Mouse (Mus musculus) embryonic facial prominence, embryonic 13.5 days (tissue): ENCODE measurements around the gene Dsp. TPM values are rescaled to one million over a fixed set of nuclear protein-coding genes. Genes with fewer than 3 reads are reported as not detected.
A peak's percentile ranks its signal among the peaks of the same experiment; 100 is the strongest.

Experiments used
- ATAC-seq: fragments of 200-750 bp; cut with Nextera tagmentation; 2 replicates; pipeline ENCODE4 v1.8.0; 2017; ENCODE audit warnings: low read depth; ENCODE audit not compliant: insufficient number of reproducible peaks, insufficient read depth, low FRiP score, low TSS enrichment
- H3K27ac ChIP-seq: fragments of 300-500 bp; sonication (generic); 2 replicates; pipeline ENCODE4 v1.5.1; 2015; ENCODE audit warnings: moderate library complexity, mild to moderate bottlenecking, inconsistent platforms
- H3K27me3 ChIP-seq: fragments of 300-500 bp; sonication (generic); 2 replicates; pipeline ENCODE4 v1.6.1; 2015; ENCODE audit warnings: mild to moderate bottlenecking, inconsistent platforms
- H3K36me3 ChIP-seq: fragments of 300-500 bp; sonication (generic); 2 replicates; pipeline ENCODE4 v1.6.1; 2015; ENCODE audit warnings: mild to moderate bottlenecking, inconsistent platforms
- H3K4me1 ChIP-seq: fragments of 300-500 bp; sonication (generic); 2 replicates; pipeline ENCODE4 v1.6.1; 2015; ENCODE audit warnings: inconsistent platforms
- H3K4me2 ChIP-seq: fragments of 300-500 bp; sonication (generic); 2 replicates; pipeline ENCODE4 v1.6.1; 2015; ENCODE audit warnings: moderate library complexity, mild to moderate bottlenecking, inconsistent platforms
- H3K4me3 ChIP-seq: fragments of 300-500 bp; sonication (generic); 2 replicates; pipeline ENCODE4 v1.5.1; 2015; ENCODE audit warnings: mild to moderate bottlenecking, inconsistent platforms
- H3K9ac ChIP-seq: fragments of 300-500 bp; sonication (generic); 2 replicates; pipeline ENCODE4 v1.6.1; 2015; ENCODE audit warnings: mild to moderate bottlenecking, inconsistent platforms
- H3K9me3 ChIP-seq: fragments of 300-500 bp; sonication (generic); 2 replicates; pipeline ENCODE4 v1.6.1; 2016; ENCODE audit warnings: inconsistent platforms
- WGBS: fragments of 180-500 bp; shearing (Covaris S2); methylation state at CpG from one replicate; pipeline ENCODE4 v1.1.7; 2015; ENCODE audit warnings: mixed read lengths; 5-methylcytosine and 5-hydroxymethylcytosine counted together
- polyA plus RNA-seq: library from polyadenylated mRNA; unstranded; fragments of >200 nt; fragmentation: Nextera tagmentation; extraction: Ambion mirVana; gene quantifications from 2 replicates; pipeline ENCODE4 v1.2.1, GENCODE M21; 2015

The Dsp gene
- polyA plus RNA-seq = 20.1 and 21.5 TPM in 2 replicates

- H3K27ac ChIP-seq = peak within 1 kb of the TSS; percentile 35; the same call in 1 of the 2 replicates
- peaks cover 20% of the 10 kb centered on the region for H3K4me1 ChIP-seq
- WGBS = under 1% methylated on average over 52 of the region's 58 CpGs
- peak; percentile 50; the same call in 1 of the 2 replicates for ATAC-seq
- H3K4me3 ChIP-seq = peak within 1 kb of the TSS; percentile 52
- H3K4me2 ChIP-seq = peak within 1 kb of the TSS; percentile 85
- H3K9me3 ChIP-seq = no peaks in the 10 kb centered on the region
- peaks cover 66% of the 10 kb centered on the region for H3K27me3 ChIP-seq
- peak within 1 kb of the TSS; percentile 72 for H3K9ac ChIP-seq
- H3K36me3 ChIP-seq = no peaks in the 10 kb centered on the region
Measured at GRCm38 (mm10) chr13:38151069-38151588, at the start of gene Dsp. TSS of gene Dsp (plus strand) at chr13:38151294.

DNA sequence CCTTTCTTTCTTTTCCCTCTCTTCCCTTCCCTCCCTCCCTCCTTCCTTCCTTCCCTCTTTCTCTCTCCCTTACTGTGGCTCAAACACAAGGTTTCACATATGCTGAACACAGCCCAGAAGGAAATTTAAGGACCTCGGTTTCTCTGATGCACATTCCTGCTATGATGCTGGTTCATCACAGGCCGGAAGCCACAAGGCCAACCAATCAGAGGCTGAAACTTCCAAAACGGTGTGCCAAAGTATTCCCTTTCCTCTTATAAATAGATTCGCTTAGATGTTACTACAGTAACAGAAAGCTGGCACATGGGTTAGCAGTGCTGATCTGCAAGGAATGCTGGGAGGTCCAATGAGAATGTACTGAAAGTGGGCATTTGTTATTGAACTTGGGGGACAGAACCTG is 47.7 kb upstream of the Dsp start:
- no peak overlapping the region for H3K4me3 ChIP-seq
- no peak overlapping the region for H3K9ac ChIP-seq
- H3K4me1 ChIP-seq = peaks cover 10% of the 10 kb centered on the region; the same call in 1 of the 2 replicates
- no peak overlapping the region for H3K27ac ChIP-seq
- H3K4me2 ChIP-seq = no peak overlapping the region
- 61% methylated on average over 4 of the region's 4 CpGs for WGBS
- no peaks in the 10 kb centered on the region for H3K27me3 ChIP-seq
- H3K36me3 ChIP-seq = no peaks in the 10 kb centered on the region
- H3K9me3 ChIP-seq = no peaks in the 10 kb centered on the region
- ATAC-seq = no peak

DNA sequence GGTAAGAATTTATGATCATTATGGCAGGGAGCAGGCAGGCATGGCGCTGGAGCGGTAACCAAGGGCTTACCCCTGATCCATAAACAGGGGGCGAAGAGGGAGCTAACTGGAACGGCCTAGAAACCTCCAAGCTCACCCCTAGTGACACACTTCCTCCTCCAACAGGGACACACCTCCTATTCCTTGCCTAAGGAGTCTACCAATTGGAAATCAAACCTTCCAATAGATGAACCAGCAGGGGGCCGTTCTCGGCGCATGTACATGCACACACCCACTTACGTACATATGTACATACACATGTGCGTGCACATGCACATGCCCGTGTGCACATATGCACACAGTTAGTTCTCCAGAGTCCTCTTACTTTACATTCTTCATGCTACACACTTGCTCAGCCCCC is 46.6 kb upstream of the Dsp start:
- no peak for ATAC-seq
- no peak overlapping the region for H3K9ac ChIP-seq
- H3K4me2 ChIP-seq = no peak overlapping the region
- peaks cover 10% of the 10 kb centered on the region; the same call in 1 of the 2 replicates for H3K4me1 ChIP-seq
- H3K36me3 ChIP-seq = no peaks in the 10 kb centered on the region
- 93% methylated on average over 10 of the region's 10 CpGs for WGBS
- H3K27ac ChIP-seq = no peak overlapping the region
- no peaks in the 10 kb centered on the region for H3K27me3 ChIP-seq
- no peaks in the 10 kb centered on the region for H3K9me3 ChIP-seq
- H3K4me3 ChIP-seq = no peak overlapping the region

DNA sequence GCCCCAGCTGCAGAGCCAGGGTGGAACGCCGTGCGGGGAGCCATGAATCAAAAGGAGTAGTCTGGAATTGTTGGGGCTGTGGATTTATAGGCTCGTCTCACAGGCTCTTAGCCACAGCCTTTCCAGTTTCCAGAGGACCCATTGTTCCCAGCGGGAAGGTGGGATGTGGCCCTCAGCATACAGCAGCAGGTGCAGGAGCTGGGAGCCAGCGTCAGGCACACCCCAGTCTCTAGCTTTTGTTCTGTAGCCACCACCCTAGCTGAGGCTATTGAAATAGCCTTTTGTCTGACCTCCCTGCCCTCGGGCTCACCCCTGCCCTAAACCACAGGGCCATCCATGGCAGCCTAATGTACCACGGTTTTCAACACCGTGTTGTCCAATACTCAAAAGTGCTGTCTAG is 42.0 kb upstream of the Dsp start:
- H3K4me2 ChIP-seq = no peak overlapping the region
- WGBS = 87% methylated on average over 9 of the region's 9 CpGs
- ATAC-seq = no peak
- H3K27ac ChIP-seq = no peak overlapping the region
- no peaks in the 10 kb centered on the region for H3K27me3 ChIP-seq
- no peaks in the 10 kb centered on the region for H3K9me3 ChIP-seq
- 0 out of 2 replicates have a peak, but pooled peaks cover 5% of the 10 kb centered on the region for H3K4me1 ChIP-seq
- H3K4me3 ChIP-seq = no peak overlapping the region
- H3K9ac ChIP-seq = no peak overlapping the region
- no peaks in the 10 kb centered on the region for H3K36me3 ChIP-seq

DNA sequence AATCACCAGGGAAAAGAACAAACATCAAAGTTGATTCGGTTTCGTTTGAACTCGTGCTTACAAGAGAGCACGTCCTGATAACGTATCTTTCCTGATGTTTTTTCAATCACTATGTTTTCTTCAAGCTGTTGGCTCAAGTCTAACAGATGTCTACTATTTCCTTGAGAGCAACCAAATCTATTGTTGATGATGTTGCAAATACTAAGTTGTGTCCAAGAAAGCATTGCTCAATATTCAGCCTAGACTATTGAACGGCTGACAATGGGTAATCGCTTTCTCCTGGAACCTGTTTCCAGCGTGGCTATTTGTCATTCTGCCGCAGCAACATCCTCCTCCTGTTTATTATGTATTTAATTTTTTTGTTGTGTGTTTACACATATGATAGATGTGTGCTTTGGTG is 28.8 kb upstream of the Dsp start:
- Histone ChIP-seq H3K36me3 (no peaks in the 10 kb centered on the region), H3K9ac (no peak overlapping the region), H3K4me3 (no peak overlapping the region), H3K27ac (no peak overlapping the region), H3K4me2 (no peak overlapping the region), H3K4me1 (peaks cover 7% of the 10 kb centered on the region; the same call in 1 of the 2 replicates), H3K9me3 (no peaks in the 10 kb centered on the region), H3K27me3 (no peaks in the 10 kb centered on the region)
- WGBS = 84% methylated on average over 9 of the region's 9 CpGs
- no peak for ATAC-seq

DNA sequence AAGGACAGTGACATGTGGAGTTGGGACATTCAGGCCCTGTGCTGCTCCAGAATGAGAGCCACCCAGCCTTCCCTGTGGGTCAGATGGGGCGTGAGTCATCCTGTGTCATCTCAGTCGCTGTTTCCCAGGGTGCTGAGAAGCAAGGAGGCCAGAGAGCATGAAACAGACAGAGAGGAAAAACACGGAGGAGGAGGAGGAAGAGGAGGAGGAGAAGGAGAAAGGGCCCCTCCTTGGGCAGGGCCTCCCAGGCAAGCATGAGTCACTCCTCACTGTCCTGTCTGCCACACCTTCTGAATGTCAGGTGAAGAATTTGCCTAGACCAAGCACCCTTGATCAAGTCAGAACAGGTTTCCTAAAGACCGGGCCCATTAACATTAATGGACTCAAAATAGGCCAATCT is 27.4 kb upstream of the Dsp start:
- H3K27ac ChIP-seq = peak overlapping the region; percentile 66
- no peak for ATAC-seq
- no peaks in the 10 kb centered on the region for H3K27me3 ChIP-seq
- H3K4me1 ChIP-seq = peaks cover 7% of the 10 kb centered on the region; the same call in 1 of the 2 replicates
- H3K9ac ChIP-seq = no peak overlapping the region
- H3K36me3 ChIP-seq = no peaks in the 10 kb centered on the region
- WGBS = 64% methylated on average over 4 of the region's 4 CpGs
- no peaks in the 10 kb centered on the region for H3K9me3 ChIP-seq
- no peak overlapping the region for H3K4me2 ChIP-seq
- H3K4me3 ChIP-seq = no peak overlapping the region

- H3K9me3 ChIP-seq = no peaks in the 10 kb centered on the region
- H3K27me3 ChIP-seq = no peaks in the 10 kb centered on the region
- no peaks in the 10 kb centered on the region for H3K36me3 ChIP-seq
- peaks cover 7% of the 10 kb centered on the region; the same call in 1 of the 2 replicates for H3K4me1 ChIP-seq
- no peak overlapping the region for H3K4me3 ChIP-seq
- 78% methylated on average over 3 of the region's 3 CpGs for WGBS
- no peak for ATAC-seq
- H3K4me2 ChIP-seq = no peak overlapping the region
- peak overlapping the region; percentile 16; the same call in 1 of the 2 replicates for H3K27ac ChIP-seq
- no peak overlapping the region for H3K9ac ChIP-seq
Measured at GRCm38 (mm10) chr13:38127683-38128082, 23.4 kb upstream of the Dsp start.

GRCm38 (mm10) chr13:38128246-38128645 is 22.8 kb upstream of the Dsp start:
- H3K4me1 ChIP-seq = peaks cover 7% of the 10 kb centered on the region; the same call in 1 of the 2 replicates
- H3K9ac ChIP-seq = no peak overlapping the region
- no peak for ATAC-seq
- H3K9me3 ChIP-seq = no peaks in the 10 kb centered on the region
- no peak overlapping the region for H3K4me2 ChIP-seq
- H3K4me3 ChIP-seq = no peak overlapping the region
- WGBS = 40% methylated on average over 3 of the region's 3 CpGs
- H3K27me3 ChIP-seq = no peaks in the 10 kb centered on the region
- no peaks in the 10 kb centered on the region for H3K36me3 ChIP-seq
- no peak overlapping the region for H3K27ac ChIP-seq

GRCm38 (mm10) chr13:38129492-38129891 is 21.6 kb upstream of the Dsp start:
- no peak for ATAC-seq
- Histone ChIP-seq H3K27ac (no peak overlapping the region), H3K9ac (no peak overlapping the region), H3K4me1 (peaks cover 7% of the 10 kb centered on the region; the same call in 1 of the 2 replicates), H3K4me3 (no peak overlapping the region), H3K4me2 (no peak overlapping the region), H3K36me3 (no peaks in the 10 kb centered on the region), H3K9me3 (no peaks in the 10 kb centered on the region), H3K27me3 (no peaks in the 10 kb centered on the region)
- WGBS = 78% methylated on average over 2 of the region's 2 CpGs

- no peak overlapping the region for H3K9ac ChIP-seq
- 91% methylated on average over 9 of the region's 9 CpGs for WGBS
- peaks cover 7% of the 10 kb centered on the region; the same call in 1 of the 2 replicates for H3K4me1 ChIP-seq
- ATAC-seq = no peak
- no peak overlapping the region for H3K27ac ChIP-seq
- H3K36me3 ChIP-seq = no peaks in the 10 kb centered on the region
- H3K4me3 ChIP-seq = no peak overlapping the region
- H3K9me3 ChIP-seq = no peaks in the 10 kb centered on the region
- H3K4me2 ChIP-seq = no peak overlapping the region
- no peaks in the 10 kb centered on the region for H3K27me3 ChIP-seq
Measured at GRCm38 (mm10) chr13:38130116-38130515, 21.0 kb upstream of the Dsp start.

- Histone ChIP-seq H3K9me3 (no peaks in the 10 kb centered on the region), H3K27ac (no peak overlapping the region), H3K4me1 (no peaks in the 10 kb centered on the region), H3K4me2 (no peak overlapping the region), H3K9ac (no peak overlapping the region), H3K27me3 (no peaks in the 10 kb centered on the region), H3K4me3 (no peak overlapping the region), H3K36me3 (no peaks in the 10 kb centered on the region)
- 35% methylated on average over 7 of the region's 7 CpGs for WGBS
- no peak for ATAC-seq
Measured at GRCm38 (mm10) chr13:38133016-38133528, 18.0 kb upstream of the Dsp start.

DNA sequence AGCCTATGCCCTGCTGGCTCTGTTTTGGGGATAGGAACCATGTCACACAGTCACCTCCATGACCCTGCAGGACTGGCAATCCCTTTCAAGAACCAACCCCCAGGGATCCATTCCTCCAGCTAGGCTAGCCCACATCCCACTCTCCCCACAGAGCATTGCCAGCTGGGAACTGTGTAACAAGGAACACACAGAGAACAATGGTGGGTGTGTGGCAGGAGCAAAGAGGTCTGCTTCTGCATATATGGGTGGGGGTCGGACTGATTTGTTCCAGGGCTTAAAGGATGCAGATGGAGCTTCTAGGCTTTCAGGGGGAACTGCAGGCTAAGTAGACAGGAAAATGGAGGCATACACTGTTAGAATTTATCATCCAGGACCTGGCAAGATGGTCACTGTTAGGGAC is 10.6 kb upstream of the Dsp start:
- no peaks in the 10 kb centered on the region; the same call in 1 of the 2 replicates for H3K27me3 ChIP-seq
- no peak overlapping the region for H3K4me2 ChIP-seq
- no peak overlapping the region for H3K27ac ChIP-seq
- no peak for ATAC-seq
- no peak overlapping the region for H3K9ac ChIP-seq
- H3K4me1 ChIP-seq = peaks cover 6% of the 10 kb centered on the region; the same call in 1 of the 2 replicates
- no peak overlapping the region for H3K4me3 ChIP-seq
- H3K9me3 ChIP-seq = no peaks in the 10 kb centered on the region
- WGBS = 40% methylated on average over 1 of the region's 1 CpGs
- no peaks in the 10 kb centered on the region for H3K36me3 ChIP-seq
